Mouse (Mus musculus) lung, postnatal 0 days (tissue): ENCODE results near the gene Tdrd9.

Source experiments
- CTCF ChIP-seq: IDR thresholded peaks from 2 replicates; pipeline ENCODE4 v1.5.1; 2016; ENCODE audit warnings: antibody characterized with exemption, mild to moderate bottlenecking
- EP300 ChIP-seq: IDR thresholded peaks from 2 replicates; pipeline ENCODE4 v1.6.1; 2016; ENCODE audit warnings: antibody characterized with exemption, mild to moderate bottlenecking, control low read depth

- TF ChIP-seq CTCF (no peak), EP300 (no peak)
Measured at GRCm38 (mm10) chr12:112025457-112025856, 54.1 kb downstream of the Tdrd9 start.
